Mouse (Mus musculus): ENCODE results near the gene Vezf1. TPM values are rescaled to one million over a fixed set of nuclear protein-coding genes. Genes with fewer than 3 reads are reported as not detected.

Gene Vezf1
- polyA plus RNA-seq, 1 experiment from 2014 or later, result 26.2 TPM

DNA sequence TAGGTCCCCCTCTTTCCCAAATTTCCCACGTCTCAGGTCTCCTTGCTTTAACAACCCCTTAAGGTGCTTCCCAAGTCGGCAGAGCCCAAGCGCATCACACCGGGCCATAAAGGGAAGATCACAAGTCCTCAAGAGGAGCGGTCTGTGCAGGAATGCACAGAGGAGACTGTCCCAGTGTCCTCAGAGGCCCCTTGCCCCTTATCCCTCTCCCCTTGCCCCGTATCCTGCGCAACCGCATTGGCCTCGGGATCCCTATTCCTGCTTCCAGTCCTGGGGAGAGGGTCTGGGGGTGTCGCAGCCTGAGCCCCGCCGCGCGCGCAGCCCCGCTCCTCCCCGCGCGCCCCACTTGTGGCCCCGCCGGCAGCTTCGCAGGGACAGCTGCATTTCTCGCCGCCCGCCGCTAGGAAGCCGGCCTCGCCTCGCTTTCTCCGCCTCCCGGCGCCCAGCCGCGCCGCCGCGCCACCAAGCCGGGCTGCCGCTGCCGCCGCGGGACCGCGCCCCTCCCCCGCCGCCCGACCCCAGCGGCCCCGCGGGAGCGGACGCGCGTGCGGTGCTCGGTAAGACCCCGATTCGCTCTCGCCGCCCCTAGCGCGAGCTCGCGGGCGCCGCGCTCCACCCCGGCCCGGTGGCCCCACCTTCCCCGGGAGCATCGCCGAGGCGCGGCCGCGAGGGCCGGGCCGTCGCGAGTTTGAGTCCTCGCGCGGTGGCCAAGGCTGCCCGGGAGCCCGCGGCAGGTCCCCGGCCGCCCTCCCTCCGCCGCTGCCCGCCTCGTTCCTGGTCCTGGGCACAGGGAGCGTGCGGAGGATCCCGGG is 30.9 kb downstream of the Vezf1 start:
- Histone ChIP-seq H3K4me3 (ENCODE audit: control insufficient read depth in 1 of 2, insufficient read depth in 1 of 2, low read depth in 1 of 2, low read length in 2 of 2) (peak overlapping the region; percentile 87 to 95), H3K4me2 (ENCODE audit: low read length) (peak overlapping the region; percentile 92), H3K27me3 (ENCODE audit: control insufficient read depth, insufficient read depth, low read length) (no peaks in the 10 kb centered on the region), H3K9me3 (ENCODE audit: control insufficient read depth, low read length) (no peaks in the 10 kb centered on the region), H3K36me3 (ENCODE audit: control insufficient read depth, insufficient read depth, low read length) (no peaks in the 10 kb centered on the region), H3K4me1 (ENCODE audit: control insufficient read depth in 2 of 2, insufficient read depth in 2 of 2, low read length in 2 of 2) (peaks cover 24 to 30% of the 10 kb centered on the region in 2 experiments), H3K27ac (replicated peaks in 1 of 2; ENCODE audit: control insufficient read depth in 1 of 2, insufficient read depth in 1 of 2, low read depth in 2 of 2, low read length in 2 of 2) (peak overlapping the region; percentile 91 to 95), H3K9ac (ENCODE audit: low read length) (peak overlapping the region; percentile 98)
- under 1% methylated on average over 94 of the region's 95 CpGs for WGBS
- ATAC-seq (ENCODE audit: insufficient number of reproducible peaks, insufficient read depth, low FRiP score, low read depth), result peak; percentile 48

GRCm38 (mm10) chr11:88099599-88100023 is 31.5 kb downstream of the Vezf1 start:
- Histone ChIP-seq H3K4me3 (ENCODE audit: control insufficient read depth in 1 of 2, insufficient read depth in 1 of 2, low read depth in 1 of 2, low read length in 2 of 2) (peak overlapping the region; percentile 87 to 95), H3K36me3 (ENCODE audit: control insufficient read depth, insufficient read depth, low read length) (no peaks in the 10 kb centered on the region), H3K9ac (ENCODE audit: low read length) (peak overlapping the region; percentile 98), H3K4me2 (ENCODE audit: low read length) (peak overlapping the region; percentile 92), H3K27ac (replicated peaks in 1 of 2; ENCODE audit: control insufficient read depth in 1 of 2, insufficient read depth in 1 of 2, low read depth in 2 of 2, low read length in 2 of 2) (peak overlapping the region; percentile 91 to 95), H3K4me1 (ENCODE audit: control insufficient read depth in 2 of 2, insufficient read depth in 2 of 2, low read length in 2 of 2) (peaks cover 24 to 30% of the 10 kb centered on the region in 2 experiments), H3K9me3 (ENCODE audit: control insufficient read depth, low read length) (no peaks in the 10 kb centered on the region), H3K27me3 (ENCODE audit: control insufficient read depth, insufficient read depth, low read length) (no peaks in the 10 kb centered on the region)
- WGBS, result 0% methylated on average over 36 of the region's 38 CpGs
- ATAC-seq (ENCODE audit: insufficient number of reproducible peaks, insufficient read depth, low FRiP score, low read depth), result peak; percentile 68

GRCm38 (mm10) chr11:88100170-88100569 is 32.1 kb downstream of the Vezf1 start:
- no peaks in the 10 kb centered on the region for H3K9me3 ChIP-seq (ENCODE audit: control insufficient read depth, low read length)
- no peaks in the 10 kb centered on the region for H3K36me3 ChIP-seq (ENCODE audit: control insufficient read depth, insufficient read depth, low read length)
- H3K27ac ChIP-seq (replicated peaks in 1 of 2; ENCODE audit: control insufficient read depth in 1 of 2, insufficient read depth in 1 of 2, low read depth in 2 of 2, low read length in 2 of 2), result no peak overlapping the region
- peak overlapping the region; percentile 92 for H3K4me2 ChIP-seq (ENCODE audit: low read length)
- no peak for ATAC-seq (ENCODE audit: insufficient number of reproducible peaks, insufficient read depth, low FRiP score, low read depth)
- 31% methylated on average over 4 of the region's 4 CpGs for WGBS
- peak overlapping the region; percentile 98; the same call in 1 of the 2 replicates for H3K9ac ChIP-seq (ENCODE audit: low read length)
- H3K4me3 ChIP-seq (ENCODE audit: control insufficient read depth in 1 of 2, insufficient read depth in 1 of 2, low read depth in 1 of 2, low read length in 2 of 2), result peak overlapping the region in 1 of 2 experiments; percentile 87; a peak in 2 of 4 replicates
- H3K27me3 ChIP-seq (ENCODE audit: control insufficient read depth, insufficient read depth, low read length), result no peaks in the 10 kb centered on the region
- peaks cover 24 to 30% of the 10 kb centered on the region in 2 experiments for H3K4me1 ChIP-seq (ENCODE audit: control insufficient read depth in 2 of 2, insufficient read depth in 2 of 2, low read length in 2 of 2)

DNA sequence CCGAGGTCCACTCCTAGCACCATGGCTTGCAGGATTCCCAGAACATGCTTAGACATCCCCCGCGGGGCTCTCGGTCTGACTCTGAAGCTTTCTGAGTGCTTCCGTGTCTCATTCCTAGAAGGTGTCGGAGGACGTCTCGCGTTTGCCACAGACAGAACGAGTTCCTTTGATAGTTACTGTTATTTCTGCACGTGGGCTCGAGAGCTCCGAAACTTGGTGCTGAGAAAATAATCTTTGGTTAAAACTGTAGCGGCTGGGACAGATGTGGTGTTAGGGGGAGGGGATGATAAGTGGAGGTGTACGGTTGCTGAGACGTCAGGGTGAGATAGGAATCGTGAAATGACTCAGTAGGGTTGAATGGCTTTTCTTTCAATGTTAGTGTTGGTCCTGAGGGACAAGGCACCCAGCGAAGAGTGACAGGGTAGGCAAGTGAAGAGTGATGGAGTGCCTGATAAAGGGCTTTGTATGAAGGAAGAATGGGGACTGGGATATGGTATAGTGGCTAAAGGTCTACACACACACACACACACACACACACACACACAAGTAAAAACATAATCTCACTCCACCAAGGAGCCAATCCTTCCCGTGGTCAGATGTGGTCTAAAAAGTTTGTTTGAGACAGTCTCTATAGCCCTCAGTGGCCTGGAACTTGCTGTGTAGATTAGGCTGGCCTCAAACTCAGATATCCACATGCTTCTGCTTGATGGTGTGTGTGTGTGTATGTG is 35.3 kb downstream of the Vezf1 start:
- H3K4me2 ChIP-seq (ENCODE audit: low read length), result no peak overlapping the region
- H3K27me3 ChIP-seq (ENCODE audit: control insufficient read depth, insufficient read depth, low read length), result no peaks in the 10 kb centered on the region
- H3K36me3 ChIP-seq (ENCODE audit: control insufficient read depth, insufficient read depth, low read length), result no peaks in the 10 kb centered on the region
- H3K4me3 ChIP-seq (ENCODE audit: control insufficient read depth in 1 of 2, insufficient read depth in 1 of 2, low read depth in 1 of 2, low read length in 2 of 2), result no peak overlapping the region
- no peak overlapping the region for H3K27ac ChIP-seq (replicated peaks in 1 of 2; ENCODE audit: control insufficient read depth in 1 of 2, insufficient read depth in 1 of 2, low read depth in 2 of 2, low read length in 2 of 2)
- peaks cover 12 to 18% of the 10 kb centered on the region in 2 experiments for H3K4me1 ChIP-seq (ENCODE audit: control insufficient read depth in 2 of 2, insufficient read depth in 2 of 2, low read length in 2 of 2)
- WGBS, result 54% methylated on average over 19 of the region's 19 CpGs
- H3K9me3 ChIP-seq (ENCODE audit: control insufficient read depth, low read length), result no peaks in the 10 kb centered on the region
- no peak for ATAC-seq (ENCODE audit: insufficient number of reproducible peaks, insufficient read depth, low FRiP score, low read depth)
- H3K9ac ChIP-seq (ENCODE audit: low read length), result no peak overlapping the region

DNA sequence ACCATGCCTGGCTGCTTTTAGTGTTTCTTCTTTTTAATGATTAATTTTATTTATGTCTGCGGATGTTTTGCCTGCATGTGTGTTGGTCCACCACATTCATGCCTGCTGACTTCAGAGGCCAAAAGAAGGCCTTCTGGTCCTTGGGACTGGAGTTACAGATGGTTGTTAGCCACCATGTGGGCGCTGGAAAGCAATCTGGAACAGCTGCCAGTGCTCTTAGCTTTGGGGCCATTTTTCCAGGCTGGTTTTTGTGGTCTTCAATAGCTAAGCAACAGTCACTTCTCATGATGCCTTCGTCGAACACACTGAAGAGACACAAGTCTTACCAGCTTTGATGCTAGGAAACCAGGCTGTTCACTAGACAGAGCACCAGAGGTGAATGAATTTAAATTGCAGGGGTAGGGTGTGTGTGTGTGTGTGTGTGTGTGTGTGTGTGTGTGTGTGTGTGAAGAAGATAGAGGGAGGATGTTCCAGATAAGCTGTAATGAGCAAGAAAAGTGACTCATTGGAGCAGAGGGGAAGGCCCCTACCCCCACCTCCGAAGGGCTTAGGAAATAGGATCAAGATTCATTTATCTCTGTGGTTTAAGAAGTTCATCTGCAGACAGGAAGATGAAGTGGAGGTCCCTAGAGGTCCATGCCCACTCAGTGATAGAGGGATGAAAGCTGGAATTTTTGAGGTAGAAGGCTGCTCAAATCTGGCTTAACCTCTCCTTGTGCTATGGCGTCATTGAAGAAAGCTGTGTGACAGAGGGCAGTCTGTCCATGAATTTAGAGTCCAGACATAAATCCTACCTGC is 37.6 kb downstream of the Vezf1 start:
- peaks cover 10 to 19% of the 10 kb centered on the region in 2 experiments for H3K4me1 ChIP-seq (ENCODE audit: control insufficient read depth in 2 of 2, insufficient read depth in 2 of 2, low read length in 2 of 2)
- no peak for ATAC-seq (ENCODE audit: insufficient number of reproducible peaks, insufficient read depth, low FRiP score, low read depth)
- no peaks in the 10 kb centered on the region for H3K27me3 ChIP-seq (ENCODE audit: control insufficient read depth, insufficient read depth, low read length)
- H3K9me3 ChIP-seq (ENCODE audit: control insufficient read depth, low read length), result no peaks in the 10 kb centered on the region
- H3K9ac ChIP-seq (ENCODE audit: low read length), result no peak overlapping the region
- no peak overlapping the region for H3K4me2 ChIP-seq (ENCODE audit: low read length)
- 69% methylated on average over 6 of the region's 6 CpGs for WGBS
- H3K36me3 ChIP-seq (ENCODE audit: control insufficient read depth, insufficient read depth, low read length), result no peaks in the 10 kb centered on the region
- no peak overlapping the region for H3K4me3 ChIP-seq (ENCODE audit: control insufficient read depth in 1 of 2, insufficient read depth in 1 of 2, low read depth in 1 of 2, low read length in 2 of 2)
- H3K27ac ChIP-seq (replicated peaks in 1 of 2; ENCODE audit: control insufficient read depth in 1 of 2, insufficient read depth in 1 of 2, low read depth in 2 of 2, low read length in 2 of 2), result no peak overlapping the region

DNA sequence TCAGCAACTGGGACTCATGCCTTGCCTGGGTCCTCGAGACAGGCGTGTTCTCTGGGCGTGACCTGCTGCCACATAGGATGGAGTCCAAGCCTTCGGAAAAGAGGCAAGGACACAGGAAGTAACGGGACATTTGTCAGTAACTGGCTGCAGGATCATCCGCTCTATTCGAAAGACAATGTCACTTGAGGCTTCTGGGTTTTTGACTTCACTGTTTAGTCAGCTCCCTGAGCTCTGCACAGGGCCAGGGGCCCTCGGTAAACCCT is 38.1 kb downstream of the Vezf1 start:
- Histone ChIP-seq H3K27ac (replicated peaks in 1 of 2; ENCODE audit: control insufficient read depth in 1 of 2, insufficient read depth in 1 of 2, low read depth in 2 of 2, low read length in 2 of 2) (no peak overlapping the region), H3K9ac (ENCODE audit: low read length) (no peak overlapping the region), H3K4me3 (ENCODE audit: control insufficient read depth in 1 of 2, insufficient read depth in 1 of 2, low read depth in 1 of 2, low read length in 2 of 2) (no peak overlapping the region), H3K36me3 (ENCODE audit: control insufficient read depth, insufficient read depth, low read length) (no peaks in the 10 kb centered on the region), H3K4me2 (ENCODE audit: low read length) (no peak overlapping the region), H3K9me3 (ENCODE audit: control insufficient read depth, low read length) (no peaks in the 10 kb centered on the region), H3K4me1 (ENCODE audit: control insufficient read depth in 2 of 2, insufficient read depth in 2 of 2, low read length in 2 of 2) (peaks cover 10 to 21% of the 10 kb centered on the region in 2 experiments), H3K27me3 (ENCODE audit: control insufficient read depth, insufficient read depth, low read length) (no peaks in the 10 kb centered on the region)
- ATAC-seq (ENCODE audit: insufficient number of reproducible peaks, insufficient read depth, low FRiP score, low read depth), result no peak
- 71% methylated on average over 8 of the region's 8 CpGs for WGBS

DNA sequence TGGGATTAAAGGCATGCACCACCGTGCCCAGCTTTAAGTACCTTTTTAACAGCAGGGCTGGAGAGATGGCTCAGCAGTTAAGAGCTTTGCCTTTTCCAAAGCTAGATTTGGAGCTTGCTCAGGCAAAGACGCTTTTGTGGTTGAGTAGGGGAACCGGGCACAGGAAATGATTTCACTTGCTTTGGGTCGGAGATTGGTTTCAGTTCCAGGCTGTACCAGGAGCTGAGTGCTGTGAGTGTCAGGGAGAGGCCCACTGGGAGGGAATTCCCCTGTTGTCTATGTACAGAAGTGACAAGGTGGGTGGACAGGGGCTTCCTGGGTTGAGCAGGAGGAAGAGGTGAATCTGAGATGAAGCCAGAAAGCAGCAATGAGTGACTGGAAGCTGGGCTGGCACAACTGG is 39.3 kb downstream of the Vezf1 start:
- Histone ChIP-seq H3K9me3 (ENCODE audit: control insufficient read depth, low read length) (no peaks in the 10 kb centered on the region), H3K27me3 (ENCODE audit: control insufficient read depth, insufficient read depth, low read length) (no peaks in the 10 kb centered on the region), H3K27ac (replicated peaks in 1 of 2; ENCODE audit: control insufficient read depth in 1 of 2, insufficient read depth in 1 of 2, low read depth in 2 of 2, low read length in 2 of 2) (no peak overlapping the region), H3K9ac (ENCODE audit: low read length) (no peak overlapping the region), H3K4me1 (ENCODE audit: control insufficient read depth in 2 of 2, insufficient read depth in 2 of 2, low read length in 2 of 2) (peaks cover 18 to 28% of the 10 kb centered on the region in 2 experiments), H3K36me3 (ENCODE audit: control insufficient read depth, insufficient read depth, low read length) (no peaks in the 10 kb centered on the region), H3K4me2 (ENCODE audit: low read length) (no peak overlapping the region), H3K4me3 (ENCODE audit: control insufficient read depth in 1 of 2, insufficient read depth in 1 of 2, low read depth in 1 of 2, low read length in 2 of 2) (no peak overlapping the region)
- WGBS, result 50% methylated on average over 4 of the region's 4 CpGs
- no peak for ATAC-seq (ENCODE audit: insufficient number of reproducible peaks, insufficient read depth, low FRiP score, low read depth)

Data from heart, embryonic 14.5 days (tissue).